Mouse (Mus musculus) retina, postnatal 1 day (tissue): ENCODE measurements around the gene Amacr.
"Not testable (repeated sequence)": the region's sequence is repeated elsewhere in the genome, so short reads cannot be mapped to it uniquely, and the experiment has no call there.

ENCODE experiments used
- DNase-seq: peaks from one replicate; pipeline ENCODE4 v3.0.0-alpha.2; 2012

Amacr gene

GRCm38 (mm10) chr15:10981377-10982063 is at the start of gene Amacr:
Gene Amacr (plus strand): TSS chr15:10981756.
- DNase-seq: peak; percentile 94

GRCm38 (mm10) chr15:10933930-10934329 is 47.6 kb upstream of the Amacr start:
- DNase-seq: no peak

GRCm38 (mm10) chr15:10940148-10941108 is 41.1 kb upstream of the Amacr start:
- peak; percentile 48 for DNase-seq

- no peak for DNase-seq
Measured at GRCm38 (mm10) chr15:10941901-10942300, 39.7 kb upstream of the Amacr start.

GRCm38 (mm10) chr15:10947852-10948251 is 33.7 kb upstream of the Amacr start:
- no peak for DNase-seq

- peak; percentile 32 for DNase-seq
Measured at GRCm38 (mm10) chr15:10951951-10952759, 29.4 kb upstream of the Amacr start, which contains the start of gene C1qtnf3. Gene C1qtnf3 (plus strand): TSS chr15:10952332.

- DNase-seq: no peak
Measured at GRCm38 (mm10) chr15:10952760-10953305, 28.7 kb upstream of the Amacr start.

- no peak for DNase-seq
Measured at GRCm38 (mm10) chr15:10953465-10953864, 28.1 kb upstream of the Amacr start.

- DNase-seq: no peak
Measured at GRCm38 (mm10) chr15:10954381-10955016, 27.1 kb upstream of the Amacr start.

GRCm38 (mm10) chr15:10955156-10955555 is 26.4 kb upstream of the Amacr start:
- no peak for DNase-seq

GRCm38 (mm10) chr15:10956706-10957105 is 24.9 kb upstream of the Amacr start:
- DNase-seq: no peak

- no peak for DNase-seq
Measured at GRCm38 (mm10) chr15:10959277-10960026, 22.1 kb upstream of the Amacr start.

GRCm38 (mm10) chr15:10960267-10960666 is 21.3 kb upstream of the Amacr start:
- no peak for DNase-seq

GRCm38 (mm10) chr15:10962601-10963000 is 19.0 kb upstream of the Amacr start:
- no peak for DNase-seq

- DNase-seq: no peak
Measured at GRCm38 (mm10) chr15:10969439-10969838, 12.1 kb upstream of the Amacr start.

GRCm38 (mm10) chr15:10970777-10971176 is 10.8 kb upstream of the Amacr start:
- DNase-seq: no peak

- DNase-seq: no peak
Measured at GRCm38 (mm10) chr15:10977151-10977550, 4.4 kb upstream of the Amacr start.

GRCm38 (mm10) chr15:10980712-10981111 is 844 bp upstream of the Amacr start:
- no peak for DNase-seq

GRCm38 (mm10) chr15:10982064-10982435 is 494 bp downstream of the Amacr start:
- no peak for DNase-seq

GRCm38 (mm10) chr15:10985756-10986155 is 4.2 kb downstream of the Amacr start:
- no peak for DNase-seq

- not testable (repeated sequence) for DNase-seq
Measured at GRCm38 (mm10) chr15:10986477-10986876, 4.9 kb downstream of the Amacr start.
